Mouse (Mus musculus): ENCODE data around the gene Syne3. TPM values are rescaled to one million over a fixed set of nuclear protein-coding genes. Genes with fewer than 3 reads are reported as not detected.

Gene Syne3
- polyA plus RNA-seq (2012; rRNA removed), result 0.56 and 0.66 TPM in 2 replicates

DNA sequence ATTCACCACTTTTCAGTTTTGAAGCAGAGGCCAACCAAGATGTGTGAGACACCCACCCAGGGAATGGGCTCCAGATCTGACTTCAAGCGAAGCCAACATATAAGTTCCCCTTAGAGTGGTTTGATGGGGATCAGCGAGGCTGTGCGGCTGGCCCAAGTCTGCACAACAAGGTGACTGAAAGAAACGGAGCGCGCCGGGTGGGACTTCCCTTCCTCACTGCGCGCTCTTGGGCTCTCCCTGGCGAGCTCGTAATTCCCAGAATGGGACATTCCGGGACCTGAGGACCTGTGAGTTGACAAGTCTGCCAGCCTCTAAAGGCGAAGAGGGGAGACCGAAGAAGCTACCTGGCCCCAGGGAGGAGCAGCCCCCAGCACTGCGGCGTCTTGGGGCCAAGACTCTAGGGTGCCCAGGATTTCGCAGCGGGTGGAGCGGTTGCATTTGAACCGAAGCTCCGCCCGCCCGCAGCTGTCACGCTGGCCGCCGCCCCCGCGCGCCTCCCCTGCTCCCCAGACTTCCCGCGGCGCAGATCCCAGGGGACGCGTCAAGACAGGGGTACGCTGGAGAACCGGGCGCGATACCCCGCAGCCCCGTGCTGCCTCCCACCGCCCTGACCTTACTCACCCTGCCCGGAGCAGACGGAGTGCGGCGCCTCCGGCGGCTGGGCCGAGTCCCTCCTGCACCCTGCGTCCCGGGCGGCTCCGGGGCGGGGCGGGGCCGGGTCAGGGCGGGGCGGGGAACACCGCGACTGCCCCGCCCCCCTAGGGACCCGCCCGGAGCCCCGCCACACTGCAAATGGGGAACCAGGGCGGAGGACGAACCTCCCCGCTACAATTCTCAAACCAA, at the start of gene Syne3:
Gene Syne3 (minus strand): TSS at position 440 of the 843 bp plus-strand sequence.

DNA sequence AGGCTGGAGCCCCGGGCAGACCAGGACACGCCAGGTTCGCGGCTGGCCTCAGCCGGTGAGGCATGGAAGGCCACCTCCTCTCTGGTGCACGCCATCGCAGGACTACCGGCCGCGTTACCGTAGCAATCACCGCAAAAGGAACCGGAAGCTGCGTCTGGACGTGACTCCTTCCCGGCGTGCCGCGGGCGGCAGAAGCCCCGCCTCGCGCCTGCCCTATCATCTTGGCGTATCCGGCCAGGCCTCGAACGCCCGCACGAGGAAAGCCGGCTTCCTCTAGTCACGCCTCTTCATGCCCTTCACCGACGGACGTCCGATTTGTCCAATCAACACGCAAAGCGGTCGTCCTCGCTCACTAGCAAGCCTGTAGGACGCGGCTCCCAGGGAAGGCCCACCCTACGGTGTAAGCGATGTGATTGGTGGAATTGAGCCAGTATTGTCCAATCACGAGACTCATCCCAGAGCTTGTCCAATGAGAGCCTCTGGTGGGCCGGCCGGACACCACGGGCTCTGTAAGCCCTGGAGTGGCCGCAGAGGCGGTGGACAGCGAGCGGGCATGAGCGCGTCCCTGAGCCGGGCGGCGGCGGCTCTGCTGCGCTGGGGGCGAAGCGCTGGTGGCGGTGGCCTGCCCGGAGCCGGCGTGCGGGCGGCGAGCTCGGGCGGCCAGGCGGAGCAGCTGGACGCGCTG, 22.7 kb upstream of the Syne3 start, which contains the start of gene Glrx5:
Gene Glrx5 (plus strand): TSS at position 542 of the 685 bp plus-strand sequence.

Other genes with a start within 250 kb of the Syne3 start
- gene Clmn, start 144.7 kb downstream of the Syne3 start, polyA plus RNA-seq (2012; rRNA removed), result 2.9 and 4.2 TPM in 2 replicates
- 21.5 and 31.0 TPM in 2 replicates for gene Glrx5, start 22.9 kb upstream of the Syne3 start, polyA plus RNA-seq (2012; rRNA removed)
- not detected in 2 replicates for gene Tcl1b2, start 136.2 kb upstream of the Syne3 start, polyA plus RNA-seq (2012; rRNA removed)
- not detected in 2 replicates for gene Tcl1b1, start 149.9 kb upstream of the Syne3 start, polyA plus RNA-seq (2012; rRNA removed)
- not detected in 2 replicates for gene Tcl1b5, start 166.5 kb upstream of the Syne3 start, polyA plus RNA-seq (2012; rRNA removed)
- gene Tcl1b3, start 181.2 kb upstream of the Syne3 start, polyA plus RNA-seq (2012; rRNA removed), result not detected in 2 replicates
- gene Tcl1b4, start 192.1 kb upstream of the Syne3 start, polyA plus RNA-seq (2012; rRNA removed), result not detected in 2 replicates
- not detected in 2 replicates for gene Tcl1, start 213.0 kb upstream of the Syne3 start, polyA plus RNA-seq (2012; rRNA removed)

All from stomach, adult 2 months (tissue).